Mouse (Mus musculus) left cerebral cortex, adult 9 months (tissue): ENCODE measurements around the gene Ier5.
A peak's percentile ranks its signal among the peaks of the same experiment; 100 is the strongest.

ENCODE experiments used
- DNase-seq, 2 experiments: peaks; one replicate each; pipeline ENCODE4 v3.0.0; 2022; ENCODE audit warnings: low spot score in 2 of 2

Gene Ier5

GRCm38 (mm10) chr1:155053296-155053695 lies 46.1 kb downstream of the Ier5 start:
- no peak for DNase-seq

GRCm38 (mm10) chr1:155052761-155053166 lies 46.7 kb downstream of the Ier5 start:
- no peak for DNase-seq

GRCm38 (mm10) chr1:155052131-155052760 lies 47.2 kb downstream of the Ier5 start:
- no peak for DNase-seq

- peak in 1 of 2 experiments; percentile 65 for DNase-seq
Observed at GRCm38 (mm10) chr1:155051701-155052127, 47.7 kb downstream of the Ier5 start.

- DNase-seq, result peak; percentile 77 to 87
Observed at GRCm38 (mm10) chr1:155050897-155051592, 48.4 kb downstream of the Ier5 start.

- peak in 1 of 2 experiments; percentile 62 for DNase-seq
Observed at GRCm38 (mm10) chr1:155050174-155050573, 49.3 kb downstream of the Ier5 start.

GRCm38 (mm10) chr1:155048947-155049346 lies 50.5 kb downstream of the Ier5 start:
- peak in 1 of 2 experiments; percentile 95 for DNase-seq
